Mouse (Mus musculus): Measurements from ENCODE around the gene Ptcd2. TPM values are rescaled to one million over a fixed set of nuclear protein-coding genes. Genes with fewer than 3 reads are reported as not detected.
A peak's percentile ranks its signal among the peaks of the same experiment; 100 is the strongest.

Gene Ptcd2
- polyA plus RNA-seq, 1 experiment, result 32.4 TPM

DNA sequence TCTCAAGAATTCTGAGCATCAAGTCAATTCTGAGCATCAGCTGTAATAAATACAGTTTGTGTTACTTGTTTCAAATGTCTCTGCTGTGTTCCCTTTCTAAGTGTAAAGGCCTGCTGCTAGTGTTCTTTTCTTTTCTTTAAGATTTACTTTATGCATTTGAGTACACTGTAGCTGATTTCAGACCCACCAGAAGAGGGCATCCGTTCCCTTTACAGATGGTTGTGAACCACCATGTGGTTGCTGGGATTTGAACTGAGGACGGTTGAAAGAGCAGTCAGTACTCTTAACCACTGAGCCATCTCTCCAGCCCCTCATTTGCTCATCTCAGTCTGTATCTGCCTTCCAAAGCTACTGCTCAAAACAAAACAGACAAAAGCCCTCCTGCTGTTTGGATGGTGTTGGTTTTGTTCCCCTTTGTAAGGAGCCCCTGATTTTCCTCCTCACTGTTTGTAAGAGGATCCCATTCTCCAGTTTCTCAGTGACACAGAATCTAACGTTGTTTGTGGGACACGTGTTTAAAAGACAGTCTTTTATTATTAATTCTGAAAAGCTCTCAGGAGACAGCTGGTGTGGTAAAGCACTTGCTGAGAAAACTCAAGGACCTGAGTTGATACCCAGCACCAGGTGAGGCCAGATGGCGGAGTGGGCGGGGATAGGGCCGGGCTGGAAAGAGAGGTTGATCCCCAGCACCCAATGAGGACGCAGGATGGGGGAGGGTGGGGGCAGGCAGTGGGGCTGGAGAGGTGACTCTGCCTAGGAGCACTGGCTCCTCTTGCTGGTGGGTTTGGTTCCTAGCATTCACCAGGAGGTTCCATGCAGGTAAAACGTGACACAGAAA lies 12.1 kb upstream of the Ptcd2 start:
- TF ChIP-seq CTCF (IDR thresholded peaks at IDR 0.05; ENCODE audit: extremely low read depth, insufficient read depth, low read length) (peak; percentile 35; the same call in 1 of the 2 replicates), POLR2A (IDR thresholded peaks at IDR 0.05; ENCODE audit: extremely low read depth, insufficient read depth, low read length) (no peak)
- Histone ChIP-seq H3K27ac (ENCODE audit: insufficient read depth, low read length) (no peak overlapping the region), H3K4me3 (ENCODE audit: insufficient read depth, low read length) (no peak overlapping the region), H3K4me1 (ENCODE audit: control insufficient read depth, insufficient read depth, low read length) (no peaks in the 10 kb centered on the region)

DNA sequence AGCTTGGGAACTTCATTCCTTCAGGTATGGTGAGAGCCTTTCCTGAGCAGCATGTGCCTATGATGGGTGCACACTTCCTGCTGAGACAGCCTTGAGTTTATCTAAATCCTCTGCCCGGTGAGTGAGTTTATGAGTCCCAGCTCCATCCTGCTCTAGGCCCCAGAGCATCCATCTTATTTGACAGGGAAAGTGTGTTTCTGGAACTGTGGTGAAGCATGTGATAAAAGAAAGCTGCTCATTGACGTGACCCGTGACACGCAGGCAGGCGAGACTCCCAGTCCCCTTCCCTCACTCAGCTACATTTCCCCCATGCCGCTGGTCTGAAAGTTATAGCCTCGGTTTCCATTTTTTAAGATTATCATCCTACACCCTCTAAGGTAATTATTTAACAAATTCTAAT lies 11.4 kb upstream of the Ptcd2 start:
- Histone ChIP-seq H3K4me1 (ENCODE audit: control insufficient read depth, insufficient read depth, low read length) (no peaks in the 10 kb centered on the region), H3K4me3 (ENCODE audit: insufficient read depth, low read length) (no peak overlapping the region), H3K27ac (ENCODE audit: insufficient read depth, low read length) (no peak overlapping the region)
- TF ChIP-seq POLR2A (IDR thresholded peaks at IDR 0.05; ENCODE audit: extremely low read depth, insufficient read depth, low read length), result no peak
- TF ChIP-seq CTCF (IDR thresholded peaks at IDR 0.05; ENCODE audit: extremely low read depth, insufficient read depth, low read length), result no peak

DNA sequence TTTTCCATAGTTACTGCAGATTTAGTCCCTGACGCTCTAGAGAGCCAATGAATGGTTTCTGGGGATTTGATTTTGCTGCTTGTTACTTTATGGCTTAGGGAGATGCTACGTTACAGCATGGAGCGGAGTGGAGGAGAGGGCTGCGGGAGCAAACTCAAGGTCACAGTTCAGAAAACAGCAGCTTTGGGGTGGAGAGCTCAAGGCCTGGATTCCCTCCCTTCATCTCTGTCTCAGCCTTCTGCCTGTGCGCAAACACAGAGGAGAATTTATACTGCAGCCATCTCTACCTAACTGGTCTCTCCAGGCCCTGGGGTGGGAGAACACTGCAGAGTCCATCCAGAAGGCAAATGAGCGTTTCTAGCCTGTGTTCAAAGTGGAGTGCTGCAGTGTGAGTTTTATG lies 10.6 kb upstream of the Ptcd2 start:
- Histone ChIP-seq H3K4me3 (ENCODE audit: insufficient read depth, low read length) (no peak overlapping the region), H3K4me1 (ENCODE audit: control insufficient read depth, insufficient read depth, low read length) (no peaks in the 10 kb centered on the region), H3K27ac (ENCODE audit: insufficient read depth, low read length) (no peak overlapping the region)
- no peak for TF ChIP-seq POLR2A (IDR thresholded peaks at IDR 0.05; ENCODE audit: extremely low read depth, insufficient read depth, low read length)
- no peak for TF ChIP-seq CTCF (IDR thresholded peaks at IDR 0.05; ENCODE audit: extremely low read depth, insufficient read depth, low read length)

DNA sequence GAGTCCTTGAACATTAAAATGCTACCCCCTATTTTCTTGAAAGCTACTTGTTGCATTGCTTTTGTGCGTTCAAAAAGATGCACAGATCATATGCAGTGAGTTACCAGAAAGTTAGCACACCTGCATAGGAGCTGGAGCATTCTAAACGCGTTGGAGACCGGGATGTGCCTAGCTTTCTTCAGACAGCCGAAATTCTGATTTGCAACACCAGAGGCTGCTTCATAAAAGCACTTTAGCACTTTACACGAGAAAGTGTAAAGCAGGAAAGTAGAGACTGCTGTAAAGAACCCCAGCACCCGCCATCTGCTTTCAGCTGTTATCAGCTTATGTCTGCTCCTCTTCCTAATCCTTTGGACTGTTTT lies 9.0 kb upstream of the Ptcd2 start:
- H3K4me1 ChIP-seq (ENCODE audit: control insufficient read depth, insufficient read depth, low read length), result no peaks in the 10 kb centered on the region
- no peak for TF ChIP-seq POLR2A (IDR thresholded peaks at IDR 0.05; ENCODE audit: extremely low read depth, insufficient read depth, low read length)
- H3K4me3 ChIP-seq (ENCODE audit: insufficient read depth, low read length), result peak overlapping the region; percentile 24; the same call in 1 of the 2 replicates
- H3K27ac ChIP-seq (ENCODE audit: insufficient read depth, low read length), result peak overlapping the region; percentile 37

DNA sequence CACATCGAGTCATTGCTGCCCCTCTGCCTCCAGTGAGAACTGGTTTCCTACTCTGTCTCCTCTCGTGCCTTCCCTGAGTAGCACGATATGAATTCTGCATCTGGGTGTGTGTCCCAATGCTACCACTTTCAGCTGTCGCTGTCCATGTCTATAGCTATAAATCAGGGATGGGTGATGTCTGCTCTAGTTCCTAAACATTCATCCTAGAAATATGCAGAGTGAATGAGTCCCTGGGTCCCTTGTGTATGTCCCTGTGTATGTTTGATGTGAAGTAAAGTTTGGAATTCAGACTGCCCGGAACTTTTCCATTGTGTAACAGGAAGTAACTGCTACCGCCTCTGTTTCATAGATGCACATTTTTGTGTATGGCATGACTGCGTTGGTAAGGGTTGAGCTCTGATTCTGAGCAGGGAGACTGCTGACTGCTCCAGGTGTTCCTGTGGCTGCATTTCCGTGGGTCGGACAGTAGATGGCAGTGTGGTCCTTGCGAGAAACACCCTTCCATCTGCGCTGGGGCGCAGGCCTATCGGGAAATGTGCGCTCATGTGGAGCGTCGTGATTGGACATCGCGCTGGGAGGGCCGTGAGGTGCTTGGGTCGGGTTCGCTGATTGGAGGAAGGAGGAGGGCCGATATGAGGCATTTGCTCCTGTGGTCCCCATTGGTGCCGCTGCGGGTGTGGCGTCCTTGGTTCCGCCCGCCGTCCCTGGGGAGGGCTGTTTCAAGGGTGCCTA lies 8.4 kb upstream of the Ptcd2 start:
- TF ChIP-seq POLR2A (IDR thresholded peaks at IDR 0.05; ENCODE audit: extremely low read depth, insufficient read depth, low read length), result peak; percentile 34; the same call in 1 of the 2 replicates
- TF ChIP-seq CTCF (IDR thresholded peaks at IDR 0.05; ENCODE audit: extremely low read depth, insufficient read depth, low read length), result peak; percentile 99
- peak overlapping the region; percentile 24; the same call in 1 of the 2 replicates for H3K4me3 ChIP-seq (ENCODE audit: insufficient read depth, low read length)
- H3K27ac ChIP-seq (ENCODE audit: insufficient read depth, low read length), result peak overlapping the region; percentile 37; the same call in 1 of the 2 replicates
- H3K4me1 ChIP-seq (ENCODE audit: control insufficient read depth, insufficient read depth, low read length), result no peaks in the 10 kb centered on the region

DNA sequence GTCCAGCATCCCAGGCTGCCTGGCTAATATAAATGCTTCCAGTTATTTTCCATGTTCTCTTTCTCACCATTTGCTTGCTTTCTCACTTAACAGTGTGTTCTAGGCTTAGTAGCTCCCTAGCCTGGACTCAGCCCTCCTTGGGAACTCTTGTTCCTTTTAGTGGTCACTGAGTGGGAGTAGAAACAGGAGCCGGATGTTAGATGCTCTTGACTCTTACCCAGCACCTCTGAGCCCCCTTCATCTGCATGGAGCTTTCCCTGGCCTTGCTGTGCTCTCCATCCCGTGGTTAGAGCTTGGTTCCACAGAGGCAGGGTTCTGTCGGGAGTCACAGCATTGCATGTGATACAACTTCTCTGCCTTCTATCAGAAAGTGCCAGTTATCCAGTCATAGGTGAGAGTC lies 7.1 kb upstream of the Ptcd2 start:
- TF ChIP-seq POLR2A (IDR thresholded peaks at IDR 0.05; ENCODE audit: extremely low read depth, insufficient read depth, low read length) (no peak), CTCF (IDR thresholded peaks at IDR 0.05; ENCODE audit: extremely low read depth, insufficient read depth, low read length) (no peak)
- Histone ChIP-seq H3K27ac (ENCODE audit: insufficient read depth, low read length) (no peak overlapping the region), H3K4me3 (ENCODE audit: insufficient read depth, low read length) (no peak overlapping the region), H3K4me1 (ENCODE audit: control insufficient read depth, insufficient read depth, low read length) (no peaks in the 10 kb centered on the region)

DNA sequence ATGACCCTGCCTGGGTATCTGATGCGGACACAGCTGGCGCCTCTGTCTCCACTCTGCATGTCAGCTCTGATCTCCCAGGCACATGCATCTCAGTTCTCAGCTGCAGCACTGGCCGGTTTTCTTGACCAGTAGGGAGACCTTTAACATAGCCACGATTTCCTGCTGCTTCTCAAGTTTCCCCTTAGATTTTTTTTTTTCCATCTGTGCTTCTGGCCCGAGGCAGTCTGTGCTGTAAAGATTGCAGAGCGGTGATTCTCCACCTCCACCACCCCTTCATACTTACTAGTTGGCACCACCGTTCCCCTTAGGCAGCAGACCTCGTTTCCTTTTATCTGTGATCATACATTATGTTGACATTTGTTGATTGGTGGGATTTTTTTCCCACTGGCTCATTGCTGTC lies 6.7 kb upstream of the Ptcd2 start:
- Histone ChIP-seq H3K4me1 (ENCODE audit: control insufficient read depth, insufficient read depth, low read length) (no peaks in the 10 kb centered on the region), H3K4me3 (ENCODE audit: insufficient read depth, low read length) (no peak overlapping the region), H3K27ac (ENCODE audit: insufficient read depth, low read length) (no peak overlapping the region)
- no peak for TF ChIP-seq CTCF (IDR thresholded peaks at IDR 0.05; ENCODE audit: extremely low read depth, insufficient read depth, low read length)
- no peak for TF ChIP-seq POLR2A (IDR thresholded peaks at IDR 0.05; ENCODE audit: extremely low read depth, insufficient read depth, low read length)

DNA sequence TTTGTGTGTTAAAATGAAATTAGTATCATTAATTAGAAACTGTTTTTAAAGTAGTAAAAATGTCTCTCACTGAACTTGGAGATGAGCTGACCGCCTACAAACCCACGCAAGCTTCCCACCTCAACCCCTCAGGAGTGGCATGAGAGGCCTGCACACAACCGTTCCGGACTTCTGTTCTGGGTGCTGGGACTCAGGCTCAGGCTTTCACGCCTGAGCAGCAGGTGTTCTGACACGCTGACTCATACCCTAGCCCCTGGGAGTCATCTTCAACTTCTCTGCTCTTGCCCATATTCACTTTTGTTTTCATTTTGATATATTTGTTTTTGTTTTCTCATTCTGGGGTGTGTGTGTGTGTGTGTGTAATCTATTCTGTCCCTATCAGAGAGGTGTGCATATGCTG lies 5.5 kb upstream of the Ptcd2 start:
- H3K27ac ChIP-seq (ENCODE audit: insufficient read depth, low read length), result no peak overlapping the region
- H3K4me3 ChIP-seq (ENCODE audit: insufficient read depth, low read length), result no peak overlapping the region
- no peaks in the 10 kb centered on the region for H3K4me1 ChIP-seq (ENCODE audit: control insufficient read depth, insufficient read depth, low read length)
- TF ChIP-seq CTCF (IDR thresholded peaks at IDR 0.05; ENCODE audit: extremely low read depth, insufficient read depth, low read length) (no peak), POLR2A (IDR thresholded peaks at IDR 0.05; ENCODE audit: extremely low read depth, insufficient read depth, low read length) (no peak)

DNA sequence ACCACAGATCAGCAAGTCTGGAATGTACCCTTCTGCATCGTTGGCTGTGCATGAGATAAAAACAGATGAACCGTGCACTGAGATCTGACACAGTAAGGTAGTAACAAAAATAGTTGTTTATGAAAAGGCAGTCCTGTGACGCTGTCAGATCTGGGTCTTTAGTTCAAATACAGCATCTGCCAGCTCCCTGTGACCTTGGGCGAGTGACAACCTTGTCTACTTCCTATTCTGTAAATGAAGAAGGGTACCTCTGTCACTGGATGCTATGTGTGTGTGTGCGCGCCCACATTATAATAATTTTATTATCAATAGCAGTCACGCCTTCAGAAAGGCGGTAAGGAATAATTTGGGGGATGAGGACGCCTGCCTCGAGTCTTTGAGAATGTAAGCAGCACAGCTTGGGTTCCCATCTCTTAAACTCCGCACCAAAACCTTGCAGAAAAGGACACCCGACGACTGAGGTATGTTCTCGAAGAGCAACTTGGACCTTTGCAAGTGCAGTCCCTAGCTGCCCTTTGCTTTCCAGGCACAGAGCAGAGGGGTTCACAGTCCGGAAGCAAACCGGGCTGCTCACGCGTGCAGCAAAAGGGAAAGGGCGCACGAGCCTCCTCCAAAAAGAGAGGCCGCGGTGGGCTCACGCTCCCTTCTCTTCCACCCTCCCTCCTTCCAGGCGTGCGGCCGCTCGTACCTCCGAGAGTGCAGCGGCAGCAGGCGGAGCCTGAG lies 468 bp downstream of the Ptcd2 start:
- peak overlapping the region; percentile 60 for H3K27ac ChIP-seq (ENCODE audit: insufficient read depth, low read length)
- H3K4me1 ChIP-seq (ENCODE audit: control insufficient read depth, insufficient read depth, low read length), result peaks cover 3% of the 10 kb centered on the region; the same call in 1 of the 2 replicates
- peak overlapping the region; percentile 85 for H3K4me3 ChIP-seq (ENCODE audit: insufficient read depth, low read length)
- TF ChIP-seq CTCF (IDR thresholded peaks at IDR 0.05; ENCODE audit: extremely low read depth, insufficient read depth, low read length) (no peak), POLR2A (IDR thresholded peaks at IDR 0.05; ENCODE audit: extremely low read depth, insufficient read depth, low read length) (no peak)
